Mouse (Mus musculus) embryonic facial prominence, embryonic 14.5 days (tissue): Measurements from ENCODE around the gene Scarf1. TPM values are rescaled to one million over a fixed set of nuclear protein-coding genes. Genes with fewer than 3 reads are reported as not detected.
A peak's percentile ranks its signal among the peaks of the same experiment; 100 is the strongest.
"Not testable (repeated sequence)": the region's sequence is repeated elsewhere in the genome, so short reads cannot be mapped to it uniquely, and the experiment has no call there.

Experiments
- ATAC-seq: fragments of 200-750 bp; cut with Nextera tagmentation; 2 replicates; pipeline ENCODE4 v1.8.0; 2017; ENCODE audit warnings: low read depth, moderate number of reproducible peaks, moderate TSS enrichment
- DNase-seq: peaks from one replicate; pipeline ENCODE4 v3.0.0-alpha.2; 2015; ENCODE audit warnings: low spot score
- H3K27ac ChIP-seq: fragments of 300-500 bp; sonication (generic); replicated peaks from 2 replicates; pipeline ENCODE4 v1.5.1; 2014; ENCODE audit warnings: low read depth, mild to moderate bottlenecking, low read length, moderate library complexity
- H3K27me3 ChIP-seq: fragments of 300-500 bp; sonication (generic); replicated peaks from 2 replicates; pipeline ENCODE4 v1.6.1; 2014; ENCODE audit warnings: low read length; ENCODE audit not compliant: control insufficient read depth, insufficient read depth
- H3K36me3 ChIP-seq: fragments of 300-500 bp; sonication (generic); 2 replicates; pipeline ENCODE4 v1.6.1; 2014; ENCODE audit warnings: low read length, mixed read lengths; ENCODE audit not compliant: control insufficient read depth, insufficient read depth
- H3K4me1 ChIP-seq: fragments of 300-500 bp; sonication (generic); 2 replicates; pipeline ENCODE4 v1.6.1; 2014; ENCODE audit warnings: antibody characterized with exemption, low read length; ENCODE audit not compliant: control insufficient read depth, insufficient read depth
- H3K4me2 ChIP-seq: fragments of 300-500 bp; sonication (generic); 2 replicates; pipeline ENCODE4 v1.6.1; 2014; ENCODE audit warnings: low read depth, mild to moderate bottlenecking, low read length, moderate library complexity, mixed read lengths
- H3K4me3 ChIP-seq: fragments of 300-500 bp; sonication (generic); 2 replicates; pipeline ENCODE4 v1.5.1; 2014; ENCODE audit warnings: low read depth, mild to moderate bottlenecking, low read length
- H3K9ac ChIP-seq: fragments of 300-500 bp; sonication (generic); 2 replicates; pipeline ENCODE4 v1.6.1; 2014; ENCODE audit warnings: low read depth, mild to moderate bottlenecking, low read length, moderate library complexity, mixed read lengths
- H3K9me3 ChIP-seq: fragments of 300-500 bp; sonication (generic); 2 replicates; pipeline ENCODE4 v1.6.1; 2016; ENCODE audit warnings: low read length; ENCODE audit not compliant: control insufficient read depth
- WGBS: fragments of 180-500 bp; shearing (Covaris S2); extraction: QIAGEN DNeasy Blood & Tissue Kit; methylation state at CpG from one replicate; pipeline ENCODE4 v1.1.7; 2014; 5-methylcytosine and 5-hydroxymethylcytosine counted together
- polyA plus RNA-seq: library from polyadenylated mRNA; unstranded; fragments of >200 nt; fragmentation: Nextera tagmentation; extraction: Ambion mirVana; gene quantifications from 2 replicates; pipeline ENCODE4 v1.2.1, GENCODE M21; 2014

The Scarf1 gene
- polyA plus RNA-seq, 1 experiment from 2014 or later, result 6.9 TPM

- DNase-seq, result no peak
- Histone ChIP-seq H3K27me3 (no peaks in the 10 kb centered on the region), H3K9ac (no peak overlapping the region), H3K4me3 (no peak overlapping the region), H3K27ac (peak overlapping the region; percentile 58; the same call in 1 of the 2 replicates), H3K4me1 (peaks cover 20% of the 10 kb centered on the region), H3K4me2 (no peak overlapping the region), H3K36me3 (no peaks in the 10 kb centered on the region), H3K9me3 (no peaks in the 10 kb centered on the region)
- WGBS, result 80% methylated on average over 5 of the region's 5 CpGs
- no peak for ATAC-seq
Observed at GRCm38 (mm10) chr11:75551321-75551720, 38.0 kb downstream of the Scarf1 start.

GRCm38 (mm10) chr11:75551961-75552441, 38.7 kb downstream of the Scarf1 start:
- peak overlapping the region; percentile 45 for H3K27ac ChIP-seq
- 20% methylated on average over 4 of the region's 9 CpGs for WGBS
- H3K4me2 ChIP-seq, result no peak overlapping the region
- H3K27me3 ChIP-seq, result no peaks in the 10 kb centered on the region
- DNase-seq (peak; percentile 72), ATAC-seq (peak; percentile 70)
- H3K9ac ChIP-seq, result peak overlapping the region; percentile 25; the same call in 1 of the 2 replicates
- H3K4me1 ChIP-seq, result peaks cover 20% of the 10 kb centered on the region
- H3K4me3 ChIP-seq, result no peak overlapping the region
- H3K36me3 ChIP-seq, result no peaks in the 10 kb centered on the region
- no peaks in the 10 kb centered on the region for H3K9me3 ChIP-seq

GRCm38 (mm10) chr11:75552906-75553482, 39.7 kb downstream of the Scarf1 start:
- peak overlapping the region; percentile 45 for H3K27ac ChIP-seq
- no peak overlapping the region for H3K4me3 ChIP-seq
- no peaks in the 10 kb centered on the region for H3K27me3 ChIP-seq

GRCm38 (mm10) chr11:75556006-75556405, 42.7 kb downstream of the Scarf1 start:
- not testable (repeated sequence) for H3K9ac ChIP-seq, H3K4me2 ChIP-seq, ATAC-seq, H3K27ac ChIP-seq, H3K36me3 ChIP-seq, H3K9me3 ChIP-seq, H3K4me3 ChIP-seq, DNase-seq, H3K27me3 ChIP-seq
- 88% methylated on average over 6 of the region's 6 CpGs for WGBS
- peaks cover 15% of the 10 kb centered on the region for H3K4me1 ChIP-seq

More at GRCm38 (mm10) chr11:75552906-75553482, 39.7 kb downstream of the Scarf1 start:
- WGBS, result 30% methylated on average over 7 of the region's 7 CpGs
- Histone ChIP-seq H3K9ac (no peak overlapping the region), H3K4me2 (no peak overlapping the region), H3K4me1 (peaks cover 20% of the 10 kb centered on the region), H3K36me3 (no peaks in the 10 kb centered on the region), H3K9me3 (no peaks in the 10 kb centered on the region)
- ATAC-seq, result no peak
- peak; percentile 64 for DNase-seq

GRCm38 (mm10) chr11:75557142-75557541, 43.8 kb downstream of the Scarf1 start:
- Histone ChIP-seq H3K4me3 (no peak overlapping the region), H3K9ac (no peak overlapping the region), H3K9me3 (no peaks in the 10 kb centered on the region), H3K27ac (no peak overlapping the region), H3K27me3 (no peaks in the 10 kb centered on the region), H3K36me3 (no peaks in the 10 kb centered on the region), H3K4me1 (peaks cover 8% of the 10 kb centered on the region), H3K4me2 (no peak overlapping the region)
- DNase-seq, result no peak
- 53% methylated on average over 6 of the region's 6 CpGs for WGBS
- no peak for ATAC-seq

- no peak overlapping the region for H3K27ac ChIP-seq
- no peaks in the 10 kb centered on the region for H3K36me3 ChIP-seq
- H3K4me3 ChIP-seq, result no peak overlapping the region
Observed at GRCm38 (mm10) chr11:75558101-75558500, 44.8 kb downstream of the Scarf1 start.

GRCm38 (mm10) chr11:75559870-75560504, 46.6 kb downstream of the Scarf1 start:
- Histone ChIP-seq H3K4me2 (no peak overlapping the region), H3K9me3 (no peaks in the 10 kb centered on the region), H3K4me1 (no peaks in the 10 kb centered on the region), H3K9ac (no peak overlapping the region), H3K27me3 (no peaks in the 10 kb centered on the region), H3K27ac (no peak overlapping the region), H3K36me3 (no peaks in the 10 kb centered on the region), H3K4me3 (no peak overlapping the region)
- no peak for ATAC-seq
- no peak for DNase-seq
- WGBS, result 88% methylated on average over 8 of the region's 8 CpGs

More at GRCm38 (mm10) chr11:75558101-75558500, 44.8 kb downstream of the Scarf1 start:
- Histone ChIP-seq H3K9ac (no peak overlapping the region), H3K4me1 (no peaks in the 10 kb centered on the region), H3K27me3 (no peaks in the 10 kb centered on the region), H3K9me3 (no peaks in the 10 kb centered on the region), H3K4me2 (no peak overlapping the region)
- ATAC-seq (no peak), DNase-seq (no peak)
- 88% methylated on average over 1 of the region's 1 CpGs for WGBS

- no peak for DNase-seq
- Histone ChIP-seq H3K27ac (no peak overlapping the region), H3K4me1 (no peaks in the 10 kb centered on the region), H3K4me2 (no peak overlapping the region), H3K4me3 (no peak overlapping the region), H3K9ac (no peak overlapping the region), H3K36me3 (no peaks in the 10 kb centered on the region), H3K9me3 (no peaks in the 10 kb centered on the region), H3K27me3 (no peaks in the 10 kb centered on the region)
- no peak for ATAC-seq
- WGBS, result 72% methylated on average over 14 of the region's 14 CpGs
Observed at GRCm38 (mm10) chr11:75560530-75561409, 47.4 kb downstream of the Scarf1 start.
